Mouse (Mus musculus) brain, embryonic 14.5 days (tissue): ENCODE data around the gene Capn1. TPM values are rescaled to one million over a fixed set of nuclear protein-coding genes. Genes with fewer than 3 reads are reported as not detected.

Source experiments
- DNase-seq: peaks from one replicate; pipeline ENCODE4 v3.0.0-alpha.2; 2011; ENCODE audit warnings: low read depth
- CTCF ChIP-seq: fragments of 200-500 bp; IDR thresholded peaks from 2 replicates; pipeline ENCODE4 v1.5.1; 2012; ENCODE audit warnings: inconsistent platforms, mild to moderate bottlenecking, moderate library complexity, borderline replicate concordance; ENCODE audit not compliant: insufficient read depth, insufficient read length; ENCODE audit errors: extremely low read depth
- POLR2A ChIP-seq: fragments of 200-500 bp; IDR thresholded peaks from 2 replicates; pipeline ENCODE4 v1.6.1; 2012; ENCODE audit warnings: mild to moderate bottlenecking, inconsistent platforms, borderline replicate concordance; ENCODE audit not compliant: poor library complexity, insufficient read depth, insufficient read length, severe bottlenecking; ENCODE audit errors: extremely low read depth
- polyA plus RNA-seq: library from polyadenylated mRNA; depleted of rRNA; stranded (reverse); fragments of >200 nt; gene quantifications from 2 replicates; pipeline ENCODE4 v1.2.3, GENCODE M21; 2012

Gene Capn1
- polyA plus RNA-seq, 1 experiment: 7.6 TPM

DNA sequence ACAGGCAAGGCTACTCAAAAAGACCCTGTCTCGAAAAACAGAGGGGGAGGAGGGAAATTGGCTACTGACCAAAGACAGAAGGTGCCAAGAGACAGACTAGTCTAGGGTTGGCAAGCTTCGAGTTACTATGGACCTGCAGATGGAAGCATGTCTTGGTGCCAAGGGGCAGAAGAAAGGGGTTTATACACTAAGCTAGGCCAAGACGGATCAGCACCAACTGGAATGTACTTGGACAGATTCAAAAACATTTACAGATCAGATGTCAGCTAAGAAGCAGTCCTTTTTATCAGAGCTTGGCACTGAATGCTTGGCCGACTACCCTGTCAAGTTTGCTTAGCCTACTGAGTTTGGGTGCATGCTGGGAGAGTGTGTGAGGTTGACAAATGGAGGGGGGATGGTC is 40.0 kb downstream of the Capn1 start:
- peak; percentile 93 for DNase-seq
- TF ChIP-seq CTCF (no peak), POLR2A (no peak)

DNA sequence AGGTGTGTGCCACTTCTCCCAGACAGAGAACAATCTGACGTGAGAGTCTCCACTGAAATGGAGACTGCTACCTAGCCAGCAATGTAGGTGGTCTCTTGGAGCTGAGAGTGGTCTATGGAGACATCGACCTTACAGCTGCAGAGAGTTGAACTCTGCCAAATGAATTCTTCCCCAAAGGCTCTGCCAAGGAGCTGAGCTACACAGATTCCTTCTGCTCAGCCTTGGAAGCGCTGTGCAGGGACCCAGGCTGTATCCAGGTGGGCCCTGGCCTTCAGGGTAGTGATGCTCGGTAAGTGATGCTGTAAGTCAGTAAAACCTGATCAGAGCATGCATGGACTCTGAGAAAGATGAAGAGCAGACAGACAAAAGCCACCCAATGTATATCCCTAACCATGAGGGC is 40.6 kb downstream of the Capn1 start:
- DNase-seq: peak; percentile 68
- TF ChIP-seq CTCF (no peak), POLR2A (no peak)

DNA sequence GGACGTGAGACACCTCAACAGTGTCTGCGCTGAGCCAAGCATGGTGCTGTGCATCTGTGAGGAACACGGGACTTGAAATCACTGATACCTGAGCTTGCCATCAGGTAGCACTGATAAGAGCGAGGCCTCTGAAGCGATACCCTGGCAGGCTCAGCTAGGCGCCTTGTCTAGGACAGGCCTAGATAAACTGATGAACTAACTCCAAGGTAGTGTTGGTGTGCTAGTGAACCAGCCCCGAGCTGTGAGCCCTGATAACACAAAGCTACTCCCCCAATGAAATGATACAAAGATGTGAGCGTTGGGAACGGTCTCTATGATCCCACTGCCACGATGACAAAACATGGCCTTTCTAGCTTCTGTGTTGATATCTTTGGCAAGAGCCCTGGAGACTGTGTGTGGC is 48.0 kb downstream of the Capn1 start:
- TF ChIP-seq POLR2A: no peak
- TF ChIP-seq CTCF: no peak
- no peak for DNase-seq

DNA sequence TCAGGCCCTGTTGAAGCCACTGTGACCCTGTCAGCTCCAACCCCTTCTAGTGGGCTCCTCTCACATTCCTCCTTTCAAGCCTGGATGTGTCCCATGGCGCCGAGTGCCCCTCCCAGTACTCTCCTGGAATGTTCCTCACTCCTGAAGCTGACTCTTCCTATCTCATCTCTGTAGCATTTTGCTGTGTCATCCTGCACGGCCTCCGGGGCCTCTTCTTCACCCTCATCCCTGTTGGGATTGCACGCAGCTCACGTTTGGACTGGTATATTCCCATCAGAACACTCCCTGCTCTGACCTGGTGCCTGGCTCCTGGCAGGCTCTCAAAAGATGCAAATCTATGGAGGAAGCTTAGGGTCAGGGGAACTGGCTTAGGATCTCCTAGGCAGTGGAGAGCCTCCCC is 48.9 kb downstream of the Capn1 start:
- no peak for DNase-seq

DNA sequence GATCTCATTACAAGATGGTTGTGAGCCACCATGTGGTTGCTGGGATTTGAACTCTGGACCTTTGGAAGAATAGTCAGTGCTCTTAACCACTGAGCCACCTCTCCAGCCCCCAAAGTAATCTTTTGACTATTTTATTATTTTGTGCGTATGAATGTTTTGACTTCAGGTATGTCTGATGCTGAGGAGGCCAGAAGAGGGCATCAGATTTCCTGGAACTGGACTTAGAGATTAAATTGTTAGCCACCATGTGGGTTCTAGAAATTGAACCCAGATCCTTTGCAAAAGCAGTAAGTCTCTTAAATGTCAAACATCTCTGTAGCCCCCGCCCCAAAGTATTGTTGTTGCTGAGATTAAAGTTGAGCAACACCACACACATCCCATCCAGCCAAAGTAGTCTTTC is 49.8 kb downstream of the Capn1 start:
- TF ChIP-seq POLR2A: no peak
- TF ChIP-seq CTCF: no peak
- no peak for DNase-seq

More for the DNA sequence above, 48.9 kb downstream of the Capn1 start:
- TF ChIP-seq CTCF (no peak), POLR2A (no peak)

DNA sequence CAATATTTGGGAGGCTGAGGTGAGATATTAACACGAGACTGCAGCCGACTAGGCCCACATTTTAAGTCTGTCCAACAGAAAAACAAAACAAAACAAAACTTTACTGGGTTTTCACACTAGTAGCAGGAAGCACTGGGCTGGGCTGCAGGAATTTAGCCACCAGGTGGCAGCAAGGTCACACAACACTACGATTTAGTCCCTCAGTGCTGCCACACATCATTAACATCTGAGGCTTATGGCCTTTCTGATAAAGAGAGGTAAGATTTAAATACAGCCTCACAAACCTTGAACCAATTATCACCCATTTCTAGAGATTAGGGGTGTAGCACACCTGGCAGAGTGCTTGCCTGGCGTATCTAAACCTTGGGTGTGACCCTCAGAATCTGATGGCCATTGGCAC is 50.4 kb downstream of the Capn1 start:
- peak; percentile 85 for DNase-seq
- TF ChIP-seq POLR2A: no peak
- peak; percentile 82; the same call in 1 of the 2 replicates for TF ChIP-seq CTCF

DNA sequence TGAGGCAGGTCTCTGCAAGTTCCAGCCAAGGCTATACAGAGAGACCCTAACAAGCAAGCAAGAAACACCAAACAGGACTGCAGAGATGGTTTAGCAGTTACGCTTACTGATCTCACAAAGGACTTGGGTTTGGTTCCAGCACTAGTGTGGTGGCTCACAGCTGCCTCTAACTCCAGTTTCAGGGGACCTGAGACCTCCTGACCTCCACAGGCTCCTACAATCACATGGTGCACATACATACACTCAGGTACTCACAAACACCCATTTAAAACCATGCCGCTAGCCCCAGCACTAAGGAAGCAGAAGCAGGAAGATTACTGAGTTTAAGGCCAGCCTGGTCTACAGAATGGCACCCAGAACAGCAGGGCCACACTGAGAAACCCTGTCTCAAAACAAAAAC is 50.9 kb downstream of the Capn1 start:
- TF ChIP-seq CTCF: no peak
- TF ChIP-seq POLR2A: no peak
- no peak for DNase-seq

DNA sequence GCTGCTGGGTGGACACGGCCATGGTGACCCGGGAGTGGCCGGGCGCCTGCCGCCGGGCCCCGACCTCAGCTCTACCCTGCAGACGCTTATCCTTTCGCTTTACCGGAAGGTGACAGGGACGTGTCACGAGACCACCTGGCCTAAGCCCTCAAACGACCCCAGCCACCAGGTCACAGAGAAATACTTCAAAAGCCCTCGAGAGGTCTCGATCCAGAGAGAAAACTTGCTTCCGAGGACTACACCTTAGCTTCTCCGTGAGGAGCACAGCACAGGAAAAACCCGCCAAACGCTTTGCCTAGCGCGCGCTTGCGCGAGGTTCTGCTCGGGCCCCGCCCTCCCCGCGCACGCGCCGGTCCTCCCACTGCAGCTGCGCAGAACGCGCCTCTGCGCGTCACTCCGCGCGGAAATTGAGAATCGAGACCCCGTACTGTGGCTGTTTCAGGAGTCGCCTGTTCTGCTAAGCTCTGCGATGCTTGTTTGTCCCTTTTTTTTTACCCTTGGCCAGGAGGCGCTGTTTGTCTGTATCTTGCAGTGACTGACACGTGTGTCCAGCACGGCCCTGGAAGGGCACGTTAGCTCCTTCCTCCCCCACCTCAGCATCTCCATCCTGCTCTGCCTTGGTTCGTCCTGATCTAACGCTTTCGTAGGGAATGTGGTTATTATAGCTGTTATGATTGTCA is 51.7 kb downstream of the Capn1 start, which contains the start of gene Pola2:
TSS of gene Pola2 (minus strand) at position 320 of the 680 bp plus-strand sequence.
- TF ChIP-seq CTCF (no peak), POLR2A (peak; percentile 50; the same call in 1 of the 2 replicates)

DNA sequence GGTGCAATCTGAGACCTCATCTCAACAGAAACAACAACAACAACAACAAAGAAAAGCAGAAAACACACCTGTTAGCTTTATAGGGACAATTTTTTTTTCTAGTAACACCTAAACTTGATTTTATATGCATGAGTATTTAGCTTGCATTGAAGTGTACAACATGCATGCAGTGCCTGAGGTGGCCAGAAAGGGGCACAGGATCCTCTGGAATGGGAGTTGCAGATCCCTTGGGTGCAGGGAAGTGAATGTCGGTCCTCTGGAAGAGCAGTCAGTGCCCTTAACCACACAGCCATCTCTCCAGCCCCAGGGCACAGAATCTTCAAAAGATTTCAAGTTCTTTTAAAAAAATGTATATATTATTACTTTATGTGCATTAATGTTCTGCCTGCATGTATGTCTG is 53.0 kb downstream of the Capn1 start:
- no peak for TF ChIP-seq POLR2A
- no peak for TF ChIP-seq CTCF
- no peak for DNase-seq

More for the DNA sequence above, 51.7 kb downstream of the Capn1 start, which contains the start of gene Pola2:
- DNase-seq: peak; percentile 96

DNA sequence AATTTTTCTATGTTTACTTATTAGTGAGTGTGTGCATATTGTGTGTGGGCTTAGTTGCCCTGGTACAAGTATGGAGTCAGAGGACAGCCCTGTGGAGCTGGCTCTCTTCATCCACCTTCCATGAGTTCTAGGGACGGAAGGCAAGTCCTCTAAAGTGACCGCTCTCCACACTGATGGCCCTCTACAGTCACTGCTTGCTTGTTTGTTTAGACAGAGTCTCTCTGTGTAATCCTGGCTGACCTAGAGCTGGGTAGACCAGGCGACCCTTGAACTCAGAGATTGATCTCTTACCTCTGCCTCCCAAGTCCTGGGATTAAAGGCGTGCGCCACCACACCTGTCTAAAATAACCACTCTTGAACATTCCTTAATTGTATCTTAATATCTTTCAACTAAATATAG is 58.3 kb downstream of the Capn1 start:
- TF ChIP-seq POLR2A (no peak), CTCF (no peak)
- no peak for DNase-seq

DNA sequence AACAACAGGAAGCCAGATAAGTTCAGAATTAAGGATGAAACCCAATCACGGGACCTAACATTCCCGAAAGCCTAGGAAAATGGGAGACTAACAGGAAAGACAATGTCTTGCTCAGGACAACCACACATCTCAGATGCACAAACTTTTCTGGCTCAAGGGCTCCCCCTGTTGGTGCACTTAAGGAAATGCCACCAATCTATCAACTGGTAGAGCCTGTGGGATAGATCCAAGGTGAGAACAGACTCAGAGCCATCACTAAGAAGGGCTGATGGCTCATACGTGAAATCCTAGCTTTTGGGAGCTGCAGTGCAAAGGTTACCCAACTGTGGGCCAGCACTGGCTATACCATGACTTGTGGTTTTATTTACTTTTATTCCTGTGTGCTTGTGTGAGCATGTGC is 59.0 kb downstream of the Capn1 start:
- TF ChIP-seq POLR2A (no peak), CTCF (peak; percentile 79; the same call in 1 of the 2 replicates)
- DNase-seq: peak; percentile 84

DNA sequence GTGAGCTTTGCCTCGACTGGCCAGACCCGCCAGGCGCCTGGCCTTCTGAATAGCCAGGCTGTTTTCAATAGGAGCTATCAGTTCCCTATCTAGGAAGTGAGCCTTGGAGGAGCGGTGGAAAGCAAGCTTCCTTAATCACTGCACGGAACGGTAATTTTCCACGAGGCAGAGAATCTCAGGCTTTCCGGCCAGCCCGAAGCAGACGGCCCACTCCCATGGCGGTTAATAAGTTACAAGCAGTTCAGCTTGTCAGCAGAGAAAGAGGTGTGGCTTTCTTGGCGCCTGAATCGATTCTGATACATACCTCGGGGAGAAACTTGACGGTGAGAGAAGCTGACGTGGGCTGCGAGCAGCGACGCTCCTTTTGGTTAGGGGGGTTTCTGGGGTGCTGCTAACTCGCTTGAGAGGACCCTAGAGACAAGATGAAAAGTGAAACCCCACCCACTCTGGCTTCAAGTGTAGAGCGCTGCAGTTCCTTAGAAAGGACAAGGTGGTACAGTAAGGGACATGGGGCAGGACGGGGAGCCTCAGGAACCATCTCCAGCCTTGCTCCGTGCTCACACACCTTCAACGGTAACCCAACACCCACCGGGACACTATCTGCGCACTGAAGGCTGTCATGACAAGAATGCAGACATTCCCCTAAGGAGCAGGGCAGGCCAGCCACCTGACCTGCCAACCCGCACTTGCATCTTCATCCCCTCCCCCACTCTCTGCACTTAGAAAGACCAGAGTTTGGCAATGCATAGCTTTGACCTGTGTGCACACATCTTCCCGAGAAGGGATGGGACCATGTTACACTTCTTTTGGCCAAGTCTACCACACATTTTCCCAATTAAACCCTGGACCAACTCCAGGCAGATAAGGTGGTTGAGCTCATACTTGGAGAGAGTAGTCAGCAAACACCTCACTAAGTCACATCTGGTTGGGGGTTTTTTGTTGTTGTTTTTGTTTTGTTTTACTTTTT is 59.7 kb downstream of the Capn1 start:
- TF ChIP-seq CTCF: no peak
- TF ChIP-seq POLR2A: no peak
- DNase-seq: no peak

DNA sequence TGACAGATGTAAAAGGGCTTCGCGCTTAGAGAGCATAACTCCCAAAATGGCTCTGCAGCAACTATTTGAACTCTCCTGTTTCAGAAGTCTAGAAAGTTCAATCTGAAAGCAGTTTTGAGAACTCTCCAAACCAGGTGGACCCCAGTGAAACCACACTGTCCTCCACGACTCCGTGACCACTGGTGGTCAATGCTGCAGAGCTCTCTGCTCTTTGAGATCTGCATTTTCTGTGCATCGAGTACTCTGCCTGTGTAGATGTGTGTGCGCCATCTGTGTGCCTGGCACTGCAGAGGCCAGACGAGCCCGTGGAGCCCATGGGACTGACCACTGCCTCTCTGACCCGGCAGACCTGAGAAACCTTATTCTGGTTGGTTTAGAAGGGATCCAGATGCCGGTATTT is 60.8 kb downstream of the Capn1 start:
- no peak for TF ChIP-seq POLR2A
- no peak for TF ChIP-seq CTCF
- DNase-seq: no peak
